Mouse (Mus musculus): ENCODE measurements around the gene Pcgf5. TPM values are rescaled to one million over a fixed set of nuclear protein-coding genes. Genes with fewer than 3 reads are reported as not detected.

The Pcgf5 gene
- total RNA-seq, 1 experiment from 2014 or later: 92.3 TPM

DNA sequence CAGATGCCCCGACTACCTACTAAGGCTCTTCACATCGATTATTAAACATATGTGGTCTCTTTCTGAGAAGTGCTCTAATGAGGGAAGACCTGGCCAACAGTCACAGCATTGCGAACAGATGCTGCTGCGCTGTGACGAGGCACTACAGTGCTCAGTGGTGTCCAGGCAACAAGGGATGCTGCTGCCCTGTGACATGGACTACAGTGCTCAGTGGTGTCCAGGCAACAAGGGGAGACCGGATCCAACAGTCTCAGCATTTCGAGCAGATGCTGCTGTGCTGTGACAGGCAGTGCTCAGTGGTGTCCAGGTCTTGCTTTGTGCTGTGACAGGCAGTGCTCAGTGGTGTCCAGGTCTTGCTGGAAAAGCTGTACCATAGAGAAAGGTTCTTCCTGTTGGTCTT lies 29.6 kb downstream of the Pcgf5 start:
- ATAC-seq (replicated peaks in 1 of 2; ENCODE audit: insufficient read depth in 1 of 2, low FRiP score in 2 of 2, low TSS enrichment in 1 of 2, low read depth in 1 of 2, poor library complexity in 2 of 2, severe bottlenecking in 2 of 2): no peak

DNA sequence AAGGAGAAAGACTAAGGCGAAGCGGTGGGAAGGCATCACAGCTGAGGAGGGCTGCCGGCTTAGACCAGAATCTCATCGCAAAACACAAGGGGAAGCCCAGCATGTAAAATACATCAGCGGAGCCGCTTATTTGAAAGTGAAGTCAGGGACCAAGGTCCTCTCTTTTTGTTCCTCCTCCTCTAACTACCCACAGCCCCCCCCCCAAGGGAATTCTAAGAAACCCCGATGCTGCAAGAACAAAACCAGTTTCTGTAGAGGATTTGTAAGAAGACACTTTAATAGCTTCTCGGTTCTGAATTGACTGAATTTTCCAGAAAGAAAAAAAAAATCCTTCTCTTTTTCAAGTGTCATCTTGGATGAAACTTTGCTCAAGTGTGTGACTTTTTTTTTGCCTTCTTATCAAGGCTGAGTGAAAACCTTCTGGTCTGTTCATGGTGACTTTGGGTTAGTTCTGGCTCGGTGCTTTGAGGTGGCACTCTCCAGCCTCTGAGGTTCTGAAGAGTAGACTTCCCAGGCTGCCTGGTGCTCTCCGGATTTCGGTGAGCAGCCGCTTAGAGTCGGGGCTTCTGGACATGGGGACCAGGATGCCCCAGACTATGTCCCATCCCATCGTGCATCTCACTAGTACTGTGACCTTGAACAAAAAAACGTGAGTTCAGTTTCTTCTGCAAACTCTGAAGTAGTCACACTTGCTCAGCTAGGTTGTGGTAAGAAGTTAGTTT lies 30.6 kb downstream of the Pcgf5 start:
- no peak for ATAC-seq (replicated peaks in 1 of 2; ENCODE audit: insufficient read depth in 1 of 2, low FRiP score in 2 of 2, low TSS enrichment in 1 of 2, low read depth in 1 of 2, poor library complexity in 2 of 2, severe bottlenecking in 2 of 2)

DNA sequence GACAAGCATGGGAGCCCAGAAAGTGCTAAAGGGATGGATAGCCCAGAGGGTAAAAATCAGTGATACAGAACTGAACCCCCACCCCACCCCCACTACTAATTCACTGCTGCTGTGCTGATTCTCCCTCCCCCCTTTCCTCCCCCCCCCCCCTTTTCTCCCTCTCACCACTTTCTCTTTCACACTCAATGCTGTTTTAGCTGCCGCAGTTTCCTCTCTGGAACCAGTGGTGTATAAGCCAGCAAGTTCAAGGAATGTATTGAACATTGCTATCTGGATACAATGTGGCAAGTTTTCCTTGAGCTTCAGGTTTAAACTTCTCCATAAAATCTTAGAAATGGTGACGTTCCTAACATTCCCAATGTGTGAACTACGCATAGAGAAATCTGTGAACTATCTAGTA lies 34.8 kb downstream of the Pcgf5 start:
- ATAC-seq (replicated peaks in 1 of 2; ENCODE audit: insufficient read depth in 1 of 2, low FRiP score in 2 of 2, low TSS enrichment in 1 of 2, low read depth in 1 of 2, poor library complexity in 2 of 2, severe bottlenecking in 2 of 2): no peak

DNA sequence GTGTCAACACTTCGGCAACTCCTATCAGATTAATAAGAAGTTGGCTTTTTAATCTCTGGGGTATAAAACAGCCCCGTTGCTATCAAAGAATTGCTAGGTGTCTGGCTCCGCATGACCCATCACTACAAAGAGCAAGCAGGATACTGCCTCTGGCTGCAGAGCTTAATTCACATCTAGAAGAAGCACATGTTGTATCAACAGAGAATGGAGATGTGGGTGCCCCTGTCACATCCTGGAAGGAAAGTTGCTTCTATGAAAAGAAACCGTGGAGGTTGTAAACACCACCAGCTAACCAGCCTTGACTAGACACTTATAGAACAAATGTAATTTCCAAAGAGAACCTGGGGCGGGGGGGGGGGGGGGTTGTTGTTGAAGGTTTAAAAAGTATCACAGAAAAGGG lies 35.9 kb downstream of the Pcgf5 start:
- no peak for ATAC-seq (replicated peaks in 1 of 2; ENCODE audit: insufficient read depth in 1 of 2, low FRiP score in 2 of 2, low TSS enrichment in 1 of 2, low read depth in 1 of 2, poor library complexity in 2 of 2, severe bottlenecking in 2 of 2)

DNA sequence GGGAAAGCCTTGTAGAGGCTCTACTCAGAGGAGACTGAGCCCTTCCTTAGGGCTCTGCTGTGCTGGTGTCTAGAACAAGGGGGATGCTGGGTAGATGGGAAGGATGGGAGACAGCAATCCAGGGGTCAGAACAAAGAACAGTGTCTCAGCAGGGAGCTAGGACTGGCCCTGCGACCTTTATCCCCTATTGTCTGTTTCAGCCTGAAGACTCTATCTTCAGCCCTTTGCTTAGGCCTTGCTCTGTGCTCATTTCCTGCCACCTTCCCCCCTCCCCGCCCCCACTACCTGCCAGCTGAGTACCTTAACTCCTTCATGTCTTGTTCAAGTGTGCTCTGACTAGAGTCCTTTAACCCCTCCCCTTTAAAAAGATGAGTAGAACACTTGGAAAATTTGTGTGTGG lies 36.3 kb downstream of the Pcgf5 start:
- ATAC-seq (replicated peaks in 1 of 2; ENCODE audit: insufficient read depth in 1 of 2, low FRiP score in 2 of 2, low TSS enrichment in 1 of 2, low read depth in 1 of 2, poor library complexity in 2 of 2, severe bottlenecking in 2 of 2): no peak

DNA sequence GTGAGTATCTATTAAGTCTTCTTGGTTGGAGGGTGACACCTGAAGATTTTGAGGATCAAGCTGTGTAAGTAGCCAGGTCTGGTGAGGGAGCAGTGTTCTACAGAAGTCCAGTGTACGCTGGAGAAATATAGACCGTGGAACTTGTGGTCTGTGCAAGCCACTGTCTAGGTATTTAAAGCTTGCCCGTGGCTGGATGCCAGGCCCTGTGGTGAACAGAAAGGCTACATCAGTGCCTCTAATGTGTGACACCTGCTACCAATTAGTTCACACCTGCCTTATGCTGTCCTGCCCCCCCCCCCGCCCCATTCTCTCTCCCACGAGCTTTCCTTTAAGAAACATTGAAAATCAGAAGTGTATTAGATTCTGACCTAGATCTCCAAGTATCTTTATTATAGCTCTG lies 40.4 kb downstream of the Pcgf5 start:
- no peak for ATAC-seq (replicated peaks in 1 of 2; ENCODE audit: insufficient read depth in 1 of 2, low FRiP score in 2 of 2, low TSS enrichment in 1 of 2, low read depth in 1 of 2, poor library complexity in 2 of 2, severe bottlenecking in 2 of 2)

DNA sequence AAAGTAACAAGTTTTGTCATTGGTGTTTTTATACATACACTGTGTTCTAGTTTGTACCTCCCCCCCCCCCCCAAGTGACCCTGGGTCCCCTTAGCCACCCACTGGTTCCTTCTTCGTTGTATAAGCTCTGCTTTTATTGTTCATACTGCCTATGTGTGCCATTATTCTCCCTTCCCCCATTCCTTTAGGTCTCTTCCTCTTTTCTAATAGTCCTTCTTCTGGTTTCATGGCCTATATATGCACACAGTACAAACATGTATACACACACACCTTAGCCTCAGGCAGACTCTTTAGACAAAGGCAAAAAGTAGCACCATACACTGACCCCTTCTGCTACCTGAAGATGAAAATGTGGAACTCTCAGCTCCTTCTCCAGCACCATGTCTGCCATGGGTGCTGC lies 42.6 kb downstream of the Pcgf5 start:
- ATAC-seq (replicated peaks in 1 of 2; ENCODE audit: insufficient read depth in 1 of 2, low FRiP score in 2 of 2, low TSS enrichment in 1 of 2, low read depth in 1 of 2, poor library complexity in 2 of 2, severe bottlenecking in 2 of 2): no peak

DNA sequence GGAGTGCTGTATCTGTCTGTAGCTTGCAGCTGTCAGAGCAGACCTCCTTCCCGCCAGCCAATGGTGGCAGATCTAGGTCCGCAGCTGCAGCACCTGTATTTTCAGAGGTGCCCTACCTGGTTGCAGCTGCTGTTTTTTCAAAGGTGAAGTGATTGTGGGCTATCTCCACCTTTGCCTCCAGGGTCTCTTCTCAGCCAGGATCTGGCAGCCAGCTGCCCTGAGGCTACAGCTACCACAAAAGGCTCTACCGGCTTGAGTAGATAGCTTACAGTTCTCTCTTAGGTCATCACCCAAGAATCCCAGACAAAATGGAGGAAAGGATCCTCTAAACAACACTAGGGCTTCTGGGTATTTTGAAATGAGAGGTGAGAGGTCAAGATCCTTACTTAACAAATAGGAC lies 50.4 kb downstream of the Pcgf5 start:
- no peak for ATAC-seq (replicated peaks in 1 of 2; ENCODE audit: insufficient read depth in 1 of 2, low FRiP score in 2 of 2, low TSS enrichment in 1 of 2, low read depth in 1 of 2, poor library complexity in 2 of 2, severe bottlenecking in 2 of 2)

DNA sequence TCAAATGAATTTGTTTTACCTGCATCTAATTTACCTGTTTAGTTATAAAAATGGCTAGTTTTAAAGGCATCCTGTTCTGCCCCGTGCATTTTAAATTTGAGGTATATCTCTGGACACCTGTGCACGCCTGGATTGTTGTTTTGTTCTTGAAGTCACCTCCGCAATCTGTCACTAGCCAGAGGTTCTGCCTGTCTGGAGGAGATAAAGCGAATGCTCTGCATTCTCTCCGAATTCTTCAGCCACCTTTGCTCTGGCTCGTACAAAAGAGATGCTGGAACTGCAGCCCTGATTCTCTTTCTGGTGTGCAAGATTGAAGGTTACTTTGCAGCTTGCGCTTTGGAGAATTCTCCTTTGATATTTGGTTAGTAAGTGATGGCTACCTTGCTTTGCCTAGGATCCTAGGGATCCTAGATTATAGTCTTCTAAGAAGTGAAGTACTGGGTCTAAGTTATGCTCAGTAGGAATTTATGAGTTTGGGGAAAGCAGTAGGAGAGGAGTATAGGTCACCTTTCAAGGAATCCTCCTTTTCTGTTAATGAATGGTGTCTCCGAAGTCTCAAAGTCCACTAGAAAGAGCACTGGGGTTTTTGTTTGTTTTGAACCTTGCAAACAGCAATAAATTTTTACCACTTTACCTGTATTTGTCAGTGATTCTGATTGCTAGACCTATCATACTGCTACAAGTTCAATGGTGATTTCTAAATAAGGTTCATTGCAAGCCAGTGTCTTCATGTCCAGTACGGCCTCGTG lies 60.4 kb downstream of the Pcgf5 start:
- no peak for ATAC-seq (replicated peaks in 1 of 2; ENCODE audit: insufficient read depth in 1 of 2, low FRiP score in 2 of 2, low TSS enrichment in 1 of 2, low read depth in 1 of 2, poor library complexity in 2 of 2, severe bottlenecking in 2 of 2)

DNA sequence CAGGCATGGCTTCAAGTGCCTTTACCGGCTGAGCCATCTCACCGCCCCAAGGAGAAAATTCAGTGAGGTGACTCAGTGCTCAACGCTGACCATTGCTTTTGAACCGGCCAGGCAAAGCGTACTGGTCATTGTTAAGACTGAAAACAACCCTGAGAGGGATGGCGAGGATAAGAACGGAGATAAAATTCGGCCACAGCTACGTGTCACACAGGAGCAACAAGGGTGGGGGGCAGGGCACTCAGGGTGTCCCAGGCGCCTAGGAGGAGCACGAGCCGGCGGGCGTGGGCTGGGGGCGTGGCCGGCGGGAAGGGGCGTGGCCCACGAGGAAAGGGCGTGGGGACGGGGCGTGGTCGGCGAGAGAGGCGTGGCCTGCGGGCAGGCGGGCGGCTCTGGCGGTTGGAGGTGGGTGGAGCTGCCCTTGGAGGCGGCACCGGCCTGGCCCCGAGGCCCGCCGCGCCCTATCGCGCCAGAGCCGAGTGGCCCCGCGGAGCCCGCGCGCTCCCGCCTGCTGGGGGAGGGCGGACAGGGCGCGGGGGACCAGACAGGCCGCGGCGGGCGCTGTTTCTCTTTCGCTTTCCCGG lies 61.3 kb downstream of the Pcgf5 start:
- peak; percentile 92 to 98 for ATAC-seq (replicated peaks in 1 of 2; ENCODE audit: insufficient read depth in 1 of 2, low FRiP score in 2 of 2, low TSS enrichment in 1 of 2, low read depth in 1 of 2, poor library complexity in 2 of 2, severe bottlenecking in 2 of 2)

DNA sequence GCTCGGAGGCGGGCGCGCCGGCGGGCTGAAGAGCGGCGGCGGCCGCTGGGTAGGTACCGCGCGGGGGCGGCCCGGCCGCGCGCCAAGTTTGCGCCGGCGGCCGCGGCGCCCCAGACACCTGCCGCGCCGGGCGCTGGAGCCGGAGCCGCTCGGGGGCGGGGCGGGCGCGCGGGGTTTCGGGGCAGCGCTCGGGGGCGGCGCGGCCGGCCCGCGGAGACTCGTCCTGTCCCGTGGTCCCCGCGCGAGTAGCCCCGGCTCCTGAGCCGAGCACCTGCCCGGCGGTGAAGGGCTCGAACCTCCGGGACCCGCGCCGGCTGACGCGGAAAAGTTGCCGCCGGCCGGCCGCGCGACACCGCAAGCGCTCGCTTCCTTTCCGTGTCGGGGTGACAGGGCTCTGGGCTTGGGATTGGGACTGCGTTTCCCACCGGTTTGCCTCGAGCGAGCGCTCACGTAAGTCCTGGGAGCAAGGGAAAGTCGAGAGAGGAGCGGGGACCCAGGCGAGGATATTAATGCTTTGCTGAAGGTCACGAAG lies 61.8 kb downstream of the Pcgf5 start:
- ATAC-seq (replicated peaks in 1 of 2; ENCODE audit: insufficient read depth in 1 of 2, low FRiP score in 2 of 2, low TSS enrichment in 1 of 2, low read depth in 1 of 2, poor library complexity in 2 of 2, severe bottlenecking in 2 of 2): no peak

DNA sequence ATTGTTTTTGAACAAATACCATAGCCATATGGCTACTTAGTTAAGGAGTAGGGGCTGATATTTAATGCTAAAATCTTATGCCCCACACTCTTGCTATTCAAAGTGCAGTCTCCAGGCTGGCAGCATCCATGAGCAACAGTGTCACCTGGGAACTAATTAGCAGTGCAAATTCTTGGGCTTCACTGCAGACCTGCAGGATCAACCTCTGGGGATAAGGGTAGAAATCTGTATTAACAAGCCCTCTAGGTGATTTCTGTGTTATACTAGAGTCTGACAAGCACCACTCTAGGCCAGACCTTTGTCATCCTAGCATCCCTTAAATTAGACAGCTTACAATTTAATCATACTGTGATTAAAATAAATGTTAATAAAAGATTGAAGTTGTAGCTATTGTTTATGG lies 71.8 kb downstream of the Pcgf5 start:
- no peak for ATAC-seq (replicated peaks in 1 of 2; ENCODE audit: insufficient read depth in 1 of 2, low FRiP score in 2 of 2, low TSS enrichment in 1 of 2, low read depth in 1 of 2, poor library complexity in 2 of 2, severe bottlenecking in 2 of 2)

DNA sequence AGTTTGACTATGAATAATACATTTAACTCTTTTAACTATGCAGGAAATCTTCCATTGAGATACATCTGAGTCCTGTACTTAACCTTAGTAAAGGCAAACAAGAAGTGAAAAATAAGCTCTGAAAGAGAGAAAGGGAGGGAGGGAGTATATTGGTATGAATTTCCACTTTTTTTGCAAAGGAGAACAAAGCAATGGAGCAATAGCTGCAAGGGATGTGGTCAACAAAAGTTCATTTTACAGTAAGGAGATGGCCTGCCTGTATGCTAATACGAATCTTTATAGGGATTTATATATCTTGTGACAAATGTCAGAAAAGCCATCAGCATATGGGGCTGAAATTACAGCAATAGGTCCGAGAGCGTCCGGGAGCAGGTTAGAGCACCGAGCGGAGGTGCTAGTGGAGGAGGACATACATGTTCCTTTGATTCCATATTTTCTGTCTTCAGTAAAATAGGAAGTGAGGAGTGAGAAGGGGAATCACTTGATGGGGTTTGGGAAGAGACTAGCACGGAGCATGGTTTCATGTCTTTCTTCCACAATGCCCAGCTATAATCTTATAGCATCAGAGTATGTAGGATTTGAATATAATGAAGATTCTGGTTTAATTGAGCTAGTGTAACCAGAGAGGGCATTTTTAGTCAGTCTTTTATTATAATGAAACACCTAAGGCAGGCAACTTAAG lies 79.2 kb downstream of the Pcgf5 start:
- ATAC-seq (replicated peaks in 1 of 2; ENCODE audit: insufficient read depth in 1 of 2, low FRiP score in 2 of 2, low TSS enrichment in 1 of 2, low read depth in 1 of 2, poor library complexity in 2 of 2, severe bottlenecking in 2 of 2): peak in 1 of 2 experiments; percentile 27; a peak in 2 of 4 replicates

DNA sequence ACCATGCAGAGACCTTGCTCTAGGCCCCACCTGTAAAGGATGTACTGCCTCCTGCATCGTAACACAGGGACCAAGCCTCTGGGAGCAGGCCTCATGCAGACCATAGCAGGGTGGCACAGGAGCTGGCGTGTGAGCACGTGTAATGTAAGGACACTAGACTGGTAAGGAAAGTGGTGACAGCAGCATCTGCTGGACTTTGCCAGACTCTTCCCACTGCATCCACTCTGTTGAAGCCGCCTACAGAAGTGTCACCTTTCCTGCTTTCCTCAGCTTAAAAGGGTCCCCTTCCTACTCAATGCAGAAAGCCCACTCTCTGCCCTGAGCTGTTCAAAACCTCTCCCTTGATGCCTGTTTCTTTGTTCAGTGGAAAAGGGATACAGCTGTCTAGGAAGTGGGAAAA lies 80.0 kb downstream of the Pcgf5 start:
- ATAC-seq (replicated peaks in 1 of 2; ENCODE audit: insufficient read depth in 1 of 2, low FRiP score in 2 of 2, low TSS enrichment in 1 of 2, low read depth in 1 of 2, poor library complexity in 2 of 2, severe bottlenecking in 2 of 2): no peak

DNA sequence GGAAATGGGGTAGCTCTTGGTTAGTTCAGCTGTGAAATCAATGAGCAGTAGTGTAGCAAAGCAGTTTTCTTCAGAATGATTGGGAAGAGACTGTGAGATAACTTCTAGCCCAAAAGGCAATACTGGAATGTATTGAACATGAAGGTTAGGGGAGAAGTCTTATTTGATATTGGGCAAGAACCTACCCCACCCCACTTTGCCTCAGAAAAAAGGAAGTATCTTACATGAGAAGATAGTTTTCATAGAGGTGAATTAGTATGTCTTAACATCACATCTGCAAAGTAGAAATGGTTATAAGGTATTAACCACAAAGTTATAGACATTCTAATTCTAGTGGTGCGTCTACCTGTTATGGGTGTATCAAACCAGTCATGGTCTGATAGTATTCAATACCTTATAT lies 81.2 kb downstream of the Pcgf5 start:
- no peak; a peak in 1 of 4 replicates for ATAC-seq (replicated peaks in 1 of 2; ENCODE audit: insufficient read depth in 1 of 2, low FRiP score in 2 of 2, low TSS enrichment in 1 of 2, low read depth in 1 of 2, poor library complexity in 2 of 2, severe bottlenecking in 2 of 2)

DNA sequence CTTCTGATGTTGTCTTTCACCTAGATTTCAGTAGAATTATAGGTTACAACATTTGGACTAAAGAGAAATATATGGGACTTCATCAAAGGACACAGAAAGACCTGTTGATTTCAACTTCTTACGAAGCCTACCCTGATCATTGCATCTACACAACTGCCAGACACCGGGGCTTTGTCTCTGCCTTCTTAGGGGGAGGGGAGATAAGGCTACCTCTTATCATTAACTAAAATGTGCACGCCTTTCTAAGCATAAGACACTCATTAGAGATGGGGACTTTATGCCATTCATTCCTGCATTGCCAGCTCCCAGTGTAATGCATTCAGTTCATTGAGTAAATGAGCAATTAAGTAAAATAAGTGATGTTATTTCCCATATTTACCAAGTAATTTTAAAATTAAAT lies 85.1 kb downstream of the Pcgf5 start:
- ATAC-seq (replicated peaks in 1 of 2; ENCODE audit: insufficient read depth in 1 of 2, low FRiP score in 2 of 2, low TSS enrichment in 1 of 2, low read depth in 1 of 2, poor library complexity in 2 of 2, severe bottlenecking in 2 of 2): no peak

DNA sequence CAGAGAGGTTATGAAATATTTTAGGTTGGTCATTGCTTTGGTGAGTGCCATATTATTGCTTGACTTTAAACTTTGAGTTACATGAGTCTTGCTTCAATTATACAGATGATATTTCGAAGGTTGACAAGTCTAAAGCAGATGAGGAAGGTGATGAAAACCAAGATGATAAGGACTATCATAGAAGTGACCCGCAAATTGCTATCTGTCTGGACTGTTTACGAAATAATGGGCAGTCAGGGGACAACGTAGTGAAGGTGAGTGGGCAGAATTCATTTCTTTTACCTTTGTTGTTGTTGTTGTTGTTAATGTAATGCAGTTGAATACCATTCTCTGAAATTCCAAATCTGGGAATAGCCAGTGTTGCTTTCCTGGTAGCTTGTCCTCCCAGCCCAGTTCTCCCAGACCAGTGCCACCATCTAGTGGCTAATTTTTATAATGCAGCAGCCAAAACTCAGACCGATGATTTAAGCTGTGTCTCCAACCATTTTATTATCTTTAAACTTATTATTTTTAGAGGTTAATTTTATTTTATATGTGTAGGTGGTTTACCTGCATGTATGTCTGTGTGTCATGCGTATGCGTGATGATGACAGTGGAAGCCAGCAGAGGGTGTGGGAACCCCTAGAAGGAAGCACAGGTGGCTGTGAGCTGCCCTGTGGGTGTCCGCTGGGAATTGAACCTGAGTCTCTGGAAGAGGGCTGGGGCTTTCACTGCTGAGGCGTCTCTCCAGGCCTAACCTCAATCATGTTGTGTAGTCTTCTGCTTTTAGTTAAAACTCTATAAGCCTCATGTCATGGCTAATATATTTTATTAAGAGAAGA lies 92.0 kb downstream of the Pcgf5 start:
- no peak for ATAC-seq (replicated peaks in 1 of 2; ENCODE audit: insufficient read depth in 1 of 2, low FRiP score in 2 of 2, low TSS enrichment in 1 of 2, low read depth in 1 of 2, poor library complexity in 2 of 2, severe bottlenecking in 2 of 2)

All from hematopoietic stem cell, adult 5-6 weeks (primary cell).